Mouse (Mus musculus): ENCODE results near the gene B3gnt9.

- TF ChIP-seq POLR2AphosphoS2 (IDR thresholded peaks at IDR 0.05; ENCODE audit: insufficient read length, low read depth), result no peak
- no peak for TF ChIP-seq POLR2A (IDR thresholded peaks at IDR 0.05; ENCODE audit: insufficient read length, low read depth)
- TF ChIP-seq MYOD1 (IDR thresholded peaks at IDR 0.05; ENCODE audit: control insufficient read depth in 1 of 3, insufficient read length in 2 of 3, low read depth in 2 of 3), result no peak
- TF ChIP-seq TCF12 (IDR thresholded peaks at IDR 0.05; ENCODE audit: insufficient read depth, poor library complexity, severe bottlenecking), result no peak
- no peak for TF ChIP-seq MAX (IDR thresholded peaks at IDR 0.05; ENCODE audit: low read depth)
- no peak for TF ChIP-seq USF1 (IDR thresholded peaks at IDR 0.05; ENCODE audit: low read depth)
- no peak for TF ChIP-seq E2F4 (IDR thresholded peaks at IDR 0.05; ENCODE audit: insufficient read depth)
- TF ChIP-seq CEBPB (IDR thresholded peaks at IDR 0.05; ENCODE audit: insufficient read depth, poor library complexity, severe bottlenecking), result no peak
- TF ChIP-seq MYOG (IDR thresholded peaks at IDR 0.05; ENCODE audit: control insufficient read depth in 1 of 3, insufficient read depth in 1 of 3, insufficient read length in 2 of 3, low read depth in 2 of 3), result no peak
These were observed 30.6 kb upstream of the B3gnt9 start for GRCm38 (mm10) chr8:105285514-105285913.

Data from myocyte (in vitro differentiated cells).